Mouse (Mus musculus) midbrain, postnatal 0 days (tissue): ENCODE measurements at regions not wholly inside any gene's neighbourhood (a gene's known extent, or its start where the extent isn't known, plus 50 kb on each side); places are given as distances from the start of the nearest gene placed in this dataset.
A peak's percentile ranks its signal among the peaks of the same experiment; 100 is the strongest.

Source experiments
- ATAC-seq: fragments of 200-750 bp; cut with Nextera tagmentation; 2 replicates; pipeline ENCODE4 v1.8.0; 2017; ENCODE audit warnings: moderate number of reproducible peaks, mild to moderate bottlenecking, moderate TSS enrichment, moderate library complexity; ENCODE audit not compliant: low FRiP score
- DNase-seq: peaks from one replicate; pipeline ENCODE4 v3.0.0-alpha.2; 2015; ENCODE audit warnings: low spot score
- H3K27ac ChIP-seq: fragments of 300-500 bp; sonication (generic); 2 replicates; pipeline ENCODE4 v1.5.1; 2014; ENCODE audit warnings: low read depth, mild to moderate bottlenecking, low read length, mixed read lengths
- H3K27me3 ChIP-seq: fragments of 300-500 bp; sonication (generic); 2 replicates; pipeline ENCODE4 v1.6.1; 2014; ENCODE audit warnings: low read length, control low read depth, mixed read lengths; ENCODE audit not compliant: insufficient read depth
- H3K36me3 ChIP-seq: fragments of 300-500 bp; sonication (generic); 2 replicates; pipeline ENCODE4 v1.6.1; 2014; ENCODE audit warnings: low read length, control low read depth, mixed read lengths; ENCODE audit not compliant: insufficient read depth
- H3K4me1 ChIP-seq: fragments of 300-500 bp; sonication (generic); 2 replicates; pipeline ENCODE4 v1.6.1; 2014; ENCODE audit warnings: mild to moderate bottlenecking, control low read depth, antibody characterized with exemption, low read length, mixed read lengths; ENCODE audit not compliant: insufficient read depth
- H3K4me2 ChIP-seq: fragments of 300-500 bp; sonication (generic); 2 replicates; pipeline ENCODE4 v1.6.1; 2014; ENCODE audit warnings: low read depth, mild to moderate bottlenecking, low read length, mixed read lengths; ENCODE audit not compliant: poor library complexity, severe bottlenecking
- H3K4me3 ChIP-seq: fragments of 300-500 bp; sonication (generic); 2 replicates; pipeline ENCODE4 v1.5.1; 2014; ENCODE audit warnings: low read depth, mild to moderate bottlenecking, low read length, moderate library complexity
- H3K9ac ChIP-seq: fragments of 300-500 bp; sonication (generic); replicated peaks from 2 replicates; pipeline ENCODE4 v1.6.1; 2014; ENCODE audit warnings: mild to moderate bottlenecking, low read length, moderate library complexity, mixed read lengths; ENCODE audit not compliant: poor library complexity, severe bottlenecking
- H3K9me3 ChIP-seq: fragments of 300-500 bp; sonication (generic); 2 replicates; pipeline ENCODE4 v1.6.1; 2016; ENCODE audit warnings: low read length, control low read depth
- CTCF ChIP-seq: IDR thresholded peaks from 2 replicates; pipeline ENCODE4 v1.5.1; 2016; ENCODE audit warnings: antibody characterized with exemption, mild to moderate bottlenecking
- WGBS: fragments of 180-500 bp; shearing (Covaris S2); extraction: QIAGEN DNeasy Blood & Tissue Kit; methylation state at CpG from one replicate; pipeline ENCODE4 v1.1.7; 2014; 5-methylcytosine and 5-hydroxymethylcytosine counted together

DNA sequence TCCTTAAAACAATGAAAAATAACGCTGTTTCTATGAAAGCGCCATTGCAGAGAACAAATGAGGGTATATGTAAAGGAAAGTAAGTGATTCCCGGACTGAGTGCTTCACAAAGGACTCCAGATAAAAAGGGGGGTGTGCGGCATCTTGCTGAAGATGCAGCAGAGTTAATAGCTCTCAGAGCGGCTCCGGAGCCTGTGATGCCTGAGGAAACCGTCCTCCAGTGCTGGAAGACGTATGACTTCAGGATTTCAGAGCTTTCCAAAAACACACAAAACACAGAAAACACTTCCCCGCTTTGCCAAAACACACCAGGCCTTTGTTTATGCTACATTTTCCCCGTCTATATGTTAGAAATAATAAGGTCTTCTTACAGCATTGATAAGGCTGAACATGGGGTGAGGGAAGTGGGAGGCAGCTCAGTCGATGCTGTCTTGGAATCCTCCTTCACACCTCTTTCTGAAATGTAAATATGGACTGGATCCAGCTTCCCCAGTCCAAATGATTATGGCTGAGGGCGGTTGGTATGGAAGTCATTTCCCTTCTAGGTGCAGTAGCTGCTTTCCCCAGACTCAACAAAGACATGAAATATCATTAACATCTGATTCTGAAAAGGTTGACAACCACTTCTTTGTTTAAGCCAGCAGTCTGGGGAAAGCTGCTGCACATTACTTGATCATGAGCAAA is 2382.5 kb upstream of the Gm7489 start:
- Histone ChIP-seq H3K9ac (no peak overlapping the region), H3K9me3 (no peaks in the 10 kb centered on the region), H3K27ac (no peak overlapping the region), H3K27me3 (no peaks in the 10 kb centered on the region), H3K4me1 (no peaks in the 10 kb centered on the region), H3K4me2 (no peak overlapping the region), H3K36me3 (no peaks in the 10 kb centered on the region), H3K4me3 (no peak overlapping the region)
- 66% methylated on average over 12 of the region's 12 CpGs for WGBS
- ATAC-seq (0 out of 2 replicates have a peak, but pooled peaks have one; percentile 20), DNase-seq (no peak)
- no peak for TF ChIP-seq CTCF

DNA sequence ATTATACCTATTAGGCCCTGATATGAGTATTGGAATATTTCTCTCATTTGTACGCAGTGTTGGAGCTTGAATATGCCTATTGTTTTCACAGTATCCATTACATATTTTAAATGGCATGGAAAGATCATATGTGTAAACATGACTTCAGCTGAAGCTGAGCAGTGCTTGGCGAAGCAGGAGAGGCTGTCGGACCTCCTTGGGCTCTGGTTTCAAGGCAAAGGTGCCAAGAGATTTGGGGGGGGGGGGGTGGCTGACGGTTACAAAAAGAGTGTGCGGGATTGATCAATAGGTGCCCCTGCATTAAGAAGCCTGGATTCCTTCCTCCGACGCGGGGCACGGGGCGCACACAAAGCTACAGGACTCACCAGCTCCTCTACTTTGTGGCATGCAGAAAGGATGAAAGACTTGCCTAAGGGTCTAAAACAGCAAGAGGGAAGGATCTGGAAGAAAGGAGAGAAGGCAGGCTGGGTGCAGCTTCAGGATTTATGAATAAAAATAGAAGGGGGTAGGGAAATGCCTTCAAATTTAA is 2381.9 kb upstream of the Gm7489 start:
- no peaks in the 10 kb centered on the region for H3K27me3 ChIP-seq
- 22% methylated on average over 10 of the region's 10 CpGs for WGBS
- no peaks in the 10 kb centered on the region for H3K4me1 ChIP-seq
- H3K4me2 ChIP-seq = peak overlapping the region; percentile 37
- DNase-seq (no peak), ATAC-seq (peak; percentile 52; the same call in 1 of the 2 replicates)
- H3K36me3 ChIP-seq = no peaks in the 10 kb centered on the region
- no peak for TF ChIP-seq CTCF
- H3K4me3 ChIP-seq = peak overlapping the region; percentile 2; the same call in 1 of the 2 replicates
- no peak overlapping the region for H3K9ac ChIP-seq
- no peak overlapping the region for H3K27ac ChIP-seq
- H3K9me3 ChIP-seq = no peaks in the 10 kb centered on the region

- Histone ChIP-seq H3K4me1 (no peaks in the 10 kb centered on the region), H3K9ac (no peak overlapping the region), H3K9me3 (no peaks in the 10 kb centered on the region), H3K27me3 (no peaks in the 10 kb centered on the region), H3K36me3 (no peaks in the 10 kb centered on the region), H3K27ac (no peak overlapping the region), H3K4me3 (no peak overlapping the region), H3K4me2 (peak overlapping the region; percentile 37)
- ATAC-seq (0 out of 2 replicates have a peak, but pooled peaks have one; percentile 47), DNase-seq (no peak)
- WGBS = 7% methylated on average over 8 of the region's 8 CpGs
- no peak for TF ChIP-seq CTCF
These were observed 2381.4 kb upstream of the Gm7489 start for GRCm38 (mm10) chr15:51503341-51503740.

- peak; percentile 31 for DNase-seq
These were observed 2380.5 kb upstream of the Gm7489 start for GRCm38 (mm10) chr15:51504016-51504760.

DNA sequence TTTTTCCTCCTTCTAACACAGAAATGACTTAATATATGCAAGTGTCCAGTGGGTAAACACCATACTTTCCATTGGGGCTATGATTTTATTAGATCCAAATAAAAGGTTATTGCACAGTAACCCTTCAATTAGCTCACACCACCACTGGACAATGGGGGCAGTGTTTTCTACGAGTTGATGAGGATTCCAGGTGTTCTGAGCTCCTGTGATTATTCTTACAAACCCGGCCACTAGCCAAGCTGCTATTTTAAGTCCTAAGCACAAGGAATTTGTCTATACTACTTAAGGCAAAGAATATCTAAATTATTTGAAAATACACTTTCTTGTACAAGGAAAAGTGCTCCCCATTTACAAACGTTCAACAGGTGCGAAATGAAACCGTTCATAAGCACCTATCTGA is 2379.9 kb upstream of the Gm7489 start:
- 89% methylated on average over 5 of the region's 5 CpGs for WGBS
- Histone ChIP-seq H3K27me3 (no peaks in the 10 kb centered on the region), H3K4me3 (no peak overlapping the region), H3K9me3 (no peaks in the 10 kb centered on the region), H3K4me2 (no peak overlapping the region), H3K36me3 (no peaks in the 10 kb centered on the region), H3K4me1 (no peaks in the 10 kb centered on the region), H3K9ac (no peak overlapping the region), H3K27ac (no peak overlapping the region)
- no peak for DNase-seq
- no peak for TF ChIP-seq CTCF
- no peak for ATAC-seq

More at GRCm38 (mm10) chr15:51504016-51504760, 2380.5 kb upstream of the Gm7489 start:
- H3K9ac ChIP-seq = no peak overlapping the region
- H3K36me3 ChIP-seq = no peaks in the 10 kb centered on the region
- no peaks in the 10 kb centered on the region for H3K27me3 ChIP-seq
- no peak overlapping the region for H3K27ac ChIP-seq
- no peaks in the 10 kb centered on the region for H3K4me1 ChIP-seq
- no peak for ATAC-seq
- no peak overlapping the region for H3K4me2 ChIP-seq
- no peak overlapping the region for H3K4me3 ChIP-seq
- WGBS = 77% methylated on average over 11 of the region's 11 CpGs
- H3K9me3 ChIP-seq = no peaks in the 10 kb centered on the region
- TF ChIP-seq CTCF = no peak

- DNase-seq = no peak
- 94% methylated on average over 2 of the region's 2 CpGs for WGBS
- Histone ChIP-seq H3K9me3 (no peaks in the 10 kb centered on the region), H3K27me3 (no peaks in the 10 kb centered on the region), H3K27ac (no peak overlapping the region), H3K9ac (no peak overlapping the region), H3K4me2 (no peak overlapping the region), H3K4me1 (no peaks in the 10 kb centered on the region), H3K36me3 (no peaks in the 10 kb centered on the region), H3K4me3 (no peak overlapping the region)
- no peak for ATAC-seq
- no peak for TF ChIP-seq CTCF
These were observed 2377.6 kb upstream of the Gm7489 start for GRCm38 (mm10) chr15:51507126-51507525.
